11 mouse cellular contexts compared by ENCODE assay signal in genomic region chr13:53919851-53920381, GRCm38 (mm10).
A peak's percentile ranks its signal among the peaks of the same experiment; 100 is the strongest.
DNase-seq lines count a peak whose midpoint lies in the region; ATAC-seq and TF ChIP-seq lines count a peak whose summit lies in the region.
"Had no signal": no experiment of that assay in that cellular context is flagged by ENCODE, and none has a peak within 500 bp of the region (broad histone marks: within the 10 kb centered on the region; RNA-seq: fewer than 3 reads in every experiment).

No protein-coding gene starts in this region.

- H3K4me1 ChIP-seq in heart, embryonic 13.5 days: peaks cover 39% of the 10 kb centered on the region
- H3K4me1 ChIP-seq in lung, postnatal 0 days (ENCODE audit: insufficient read depth, low read depth, low read length): peaks cover 6% of the 10 kb centered on the region; the same call in 1 of the 2 replicates
- H3K4me1 ChIP-seq in hindbrain, embryonic 13.5 days (replicated peaks): no peaks in the 10 kb centered on the region; the same call in 1 of the 2 replicates

- no peak overlapping the region for H3K4me3 ChIP-seq in heart, embryonic 13.5 days
- H3K4me3 ChIP-seq in lung, postnatal 0 days (ENCODE audit: low read depth, low read length): no peak overlapping the region
- H3K4me3 ChIP-seq in hindbrain, embryonic 13.5 days: no peak overlapping the region
- H3K4me3 ChIP-seq: myocyte had no signal

- DNase-seq in heart, postnatal 25 days (ENCODE audit: low spot score): no peak
- DNase-seq in lung, postnatal 0 days (ENCODE audit: low spot score): peak; percentile 55
- no peak for DNase-seq in lung, adult 18-20 months
- DNase-seq in heart, postnatal 10 days: peak; percentile 28 to 32
- DNase-seq in urinary bladder, postnatal 4 days (ENCODE audit: low spot score in 2 of 2): no peak
- DNase-seq in gastrocnemius, postnatal 14 days: no peak
- DNase-seq: forebrain, postnatal 0 days; gastrocnemius, postnatal 25 days had no signal

- H3K9ac ChIP-seq in heart, embryonic 13.5 days: no peak overlapping the region
- no peak overlapping the region for H3K9ac ChIP-seq in lung, postnatal 0 days (replicated peaks; ENCODE audit: low read depth)
- H3K9ac ChIP-seq in hindbrain, embryonic 13.5 days: no peak overlapping the region
- H3K9ac ChIP-seq: forebrain, postnatal 0 days had no signal

- 20% methylated on average over 5 of the region's 5 CpGs for WGBS in heart, embryonic 13.5 days
- 10% methylated on average over 5 of the region's 5 CpGs for WGBS in lung, postnatal 0 days
- WGBS in hindbrain, embryonic 13.5 days: 62% methylated on average over 5 of the region's 5 CpGs

- intact Hi-C loops in heart, postnatal 25 days (cut with DNase I): no loop called here
- intact Hi-C loops in heart, postnatal 10 days (cut with DNase I): no loop called here
- intact Hi-C loops in gastrocnemius, postnatal 14 days (cut with DNase I; ENCODE audit: low total_unique reads): no loop called here

- 0 out of 2 replicates have a peak, but pooled peaks have one; percentile 23 for TF ChIP-seq EP300 in lung, postnatal 0 days (IDR thresholded peaks at IDR 0.05)

- no peak for TF ChIP-seq CTCF in lung, postnatal 0 days (IDR thresholded peaks at IDR 0.05)

- H3K9me3 ChIP-seq in heart, embryonic 13.5 days: no peaks in the 10 kb centered on the region
- no peaks in the 10 kb centered on the region for H3K9me3 ChIP-seq in lung, postnatal 0 days (ENCODE audit: low read length)
- H3K9me3 ChIP-seq in hindbrain, embryonic 13.5 days: no peaks in the 10 kb centered on the region

- H3K27ac ChIP-seq in heart, embryonic 13.5 days (replicated peaks): peak overlapping the region; percentile 70
- no peak overlapping the region for H3K27ac ChIP-seq in lung, postnatal 0 days (ENCODE audit: low read length)
- no peak overlapping the region for H3K27ac ChIP-seq in hindbrain, embryonic 13.5 days

- no peak for ATAC-seq in heart, embryonic 13.5 days (ENCODE audit: extremely low read depth, insufficient number of reproducible peaks, low FRiP score, low TSS enrichment)
- peak; percentile 82 for ATAC-seq in lung, postnatal 0 days
- ATAC-seq in hindbrain, embryonic 13.5 days (ENCODE audit: low FRiP score): no peak
- ATAC-seq: forebrain, postnatal 0 days had no signal

- no peaks in the 10 kb centered on the region for H3K27me3 ChIP-seq in heart, embryonic 13.5 days (replicated peaks)
- H3K27me3 ChIP-seq in lung, postnatal 0 days (replicated peaks; ENCODE audit: insufficient read depth, low read length): no peaks in the 10 kb centered on the region
- no peaks in the 10 kb centered on the region for H3K27me3 ChIP-seq in hindbrain, embryonic 13.5 days

- H3K4me2 ChIP-seq in heart, embryonic 13.5 days: no peak overlapping the region
- no peak overlapping the region for H3K4me2 ChIP-seq in lung, postnatal 0 days (replicated peaks; ENCODE audit: low read depth, low read length)
- H3K4me2 ChIP-seq in hindbrain, embryonic 13.5 days: no peak overlapping the region

- no peaks in the 10 kb centered on the region for H3K36me3 ChIP-seq in heart, embryonic 13.5 days
- no peaks in the 10 kb centered on the region for H3K36me3 ChIP-seq in lung, postnatal 0 days (ENCODE audit: insufficient read depth, low read length)
- H3K36me3 ChIP-seq in hindbrain, embryonic 13.5 days: no peaks in the 10 kb centered on the region

Comparison
In these comparisons a context has a peak if more than half of its experiments do, and no peak if none do; other contexts are left out.
1. DNase-seq: peak in lung, postnatal 0 days (single experiment) and heart, postnatal 10 days (2 of 2); none in heart, postnatal 25 days (single experiment), lung, adult 18-20 months (0 of 2), urinary bladder, postnatal 4 days (0 of 2) and gastrocnemius, postnatal 14 days (single experiment).